Mouse (Mus musculus) kidney, adult 18-20 months (tissue): ENCODE results near the gene 1700092M07Rik.
A peak's percentile ranks its signal among the peaks of the same experiment; 100 is the strongest.

Source experiments
- DNase-seq: peaks from one replicate; pipeline ENCODE4 v3.0.0; 2021

The 1700092M07Rik gene

GRCm38 (mm10) chr19:8740603-8741002, at the start of gene 1700092M07Rik:
1700092M07Rik (plus strand) TSS chr19:8740718.
- no peak for DNase-seq

GRCm38 (mm10) chr19:8691871-8692539, 48.5 kb upstream of the 1700092M07Rik start:
- no peak for DNase-seq

GRCm38 (mm10) chr19:8692740-8693139, 47.8 kb upstream of the 1700092M07Rik start:
- no peak for DNase-seq

GRCm38 (mm10) chr19:8695330-8695729, 45.2 kb upstream of the 1700092M07Rik start:
- peak; percentile 75 for DNase-seq

GRCm38 (mm10) chr19:8699652-8700051, 40.9 kb upstream of the 1700092M07Rik start:
- no peak for DNase-seq

- DNase-seq: peak; percentile 51
Observed at GRCm38 (mm10) chr19:8702458-8702857, 38.1 kb upstream of the 1700092M07Rik start.

- no peak for DNase-seq
Observed at GRCm38 (mm10) chr19:8703571-8703970, 36.9 kb upstream of the 1700092M07Rik start.

GRCm38 (mm10) chr19:8705026-8705708, 35.4 kb upstream of the 1700092M07Rik start:
- no peak for DNase-seq

- DNase-seq: no peak
Observed at GRCm38 (mm10) chr19:8706132-8706667, 34.3 kb upstream of the 1700092M07Rik start.

- no peak for DNase-seq
Observed at GRCm38 (mm10) chr19:8706930-8707329, 33.6 kb upstream of the 1700092M07Rik start.

GRCm38 (mm10) chr19:8708954-8709353, 31.6 kb upstream of the 1700092M07Rik start:
- no peak for DNase-seq

- DNase-seq: no peak
Observed at GRCm38 (mm10) chr19:8710057-8710456, 30.5 kb upstream of the 1700092M07Rik start.

GRCm38 (mm10) chr19:8711506-8711905, 29.0 kb upstream of the 1700092M07Rik start:
- no peak for DNase-seq

GRCm38 (mm10) chr19:8711949-8712869, 28.3 kb upstream of the 1700092M07Rik start:
- DNase-seq: no peak

GRCm38 (mm10) chr19:8712870-8713305, 27.6 kb upstream of the 1700092M07Rik start:
- peak; percentile 76 for DNase-seq

- peak; percentile 96 for DNase-seq
Observed at GRCm38 (mm10) chr19:8713306-8713996, 27.1 kb upstream of the 1700092M07Rik start.

GRCm38 (mm10) chr19:8713997-8714652, 26.4 kb upstream of the 1700092M07Rik start:
- DNase-seq: no peak

- no peak for DNase-seq
Observed at GRCm38 (mm10) chr19:8714653-8715481, 25.7 kb upstream of the 1700092M07Rik start.

GRCm38 (mm10) chr19:8715868-8716766, 24.4 kb upstream of the 1700092M07Rik start:
- no peak for DNase-seq
